Mouse (Mus musculus) lung, postnatal 0 days (tissue): ENCODE results near the gene Cacna1d. TPM values are rescaled to one million over a fixed set of nuclear protein-coding genes. Genes with fewer than 3 reads are reported as not detected.

Experiments used
- ATAC-seq: fragments of 200-750 bp; cut with Nextera tagmentation; 2 replicates; pipeline ENCODE4 v1.8.0; 2017; ENCODE audit warnings: moderate library complexity
- DNase-seq: peaks from one replicate; pipeline ENCODE4 v3.0.0-alpha.2; 2016; ENCODE audit warnings: low spot score
- H3K27ac ChIP-seq: fragments of 300-500 bp; sonication (generic); 2 replicates; pipeline ENCODE4 v1.5.1; 2014; ENCODE audit warnings: antibody characterized with exemption, mild to moderate bottlenecking, low read length, mixed read lengths
- H3K27me3 ChIP-seq: fragments of 300-500 bp; sonication (generic); replicated peaks from 2 replicates; pipeline ENCODE4 v1.6.1; 2014; ENCODE audit warnings: low read length, mixed read lengths; ENCODE audit not compliant: insufficient read depth
- H3K36me3 ChIP-seq: fragments of 300-500 bp; sonication (generic); 2 replicates; pipeline ENCODE4 v1.6.1; 2014; ENCODE audit warnings: low read length, mixed read lengths; ENCODE audit not compliant: insufficient read depth
- H3K4me1 ChIP-seq: fragments of 300-500 bp; sonication (generic); 2 replicates; pipeline ENCODE4 v1.6.1; 2014; ENCODE audit warnings: antibody characterized with exemption, low read depth, low read length, mixed read lengths; ENCODE audit not compliant: insufficient read depth
- H3K4me2 ChIP-seq: fragments of 300-500 bp; sonication (generic); replicated peaks from 2 replicates; pipeline ENCODE4 v1.6.1; 2014; ENCODE audit warnings: low read depth, mild to moderate bottlenecking, low read length, moderate library complexity, mixed read lengths
- H3K4me3 ChIP-seq: fragments of 300-500 bp; sonication (generic); 2 replicates; pipeline ENCODE4 v1.5.1; 2014; ENCODE audit warnings: low read depth, low read length
- H3K9ac ChIP-seq: fragments of 300-500 bp; sonication (generic); replicated peaks from 2 replicates; pipeline ENCODE4 v1.6.1; 2014; ENCODE audit warnings: low read depth, mild to moderate bottlenecking
- H3K9me3 ChIP-seq: fragments of 300-500 bp; sonication (generic); 2 replicates; pipeline ENCODE4 v1.6.1; 2016; ENCODE audit warnings: low read length, mixed read lengths
- CTCF ChIP-seq: IDR thresholded peaks from 2 replicates; pipeline ENCODE4 v1.5.1; 2016; ENCODE audit warnings: antibody characterized with exemption, mild to moderate bottlenecking
- EP300 ChIP-seq: IDR thresholded peaks from 2 replicates; pipeline ENCODE4 v1.6.1; 2016; ENCODE audit warnings: antibody characterized with exemption, mild to moderate bottlenecking, control low read depth
- WGBS: fragments of 180-500 bp; shearing (Covaris S2); extraction: QIAGEN DNeasy Blood & Tissue Kit; methylation state at CpG from one replicate; pipeline ENCODE4 v1.1.7; 2014; 5-methylcytosine and 5-hydroxymethylcytosine counted together
- polyA plus RNA-seq: library from polyadenylated mRNA; unstranded; fragments of >200 nt; fragmentation: Nextera tagmentation; extraction: Ambion mirVana; gene quantifications from 2 replicates; pipeline ENCODE4 v1.2.1, GENCODE M21; 2015

Gene Cacna1d
- polyA plus RNA-seq, 1 experiment from 2014 or later, result 12.5 TPM

DNA sequence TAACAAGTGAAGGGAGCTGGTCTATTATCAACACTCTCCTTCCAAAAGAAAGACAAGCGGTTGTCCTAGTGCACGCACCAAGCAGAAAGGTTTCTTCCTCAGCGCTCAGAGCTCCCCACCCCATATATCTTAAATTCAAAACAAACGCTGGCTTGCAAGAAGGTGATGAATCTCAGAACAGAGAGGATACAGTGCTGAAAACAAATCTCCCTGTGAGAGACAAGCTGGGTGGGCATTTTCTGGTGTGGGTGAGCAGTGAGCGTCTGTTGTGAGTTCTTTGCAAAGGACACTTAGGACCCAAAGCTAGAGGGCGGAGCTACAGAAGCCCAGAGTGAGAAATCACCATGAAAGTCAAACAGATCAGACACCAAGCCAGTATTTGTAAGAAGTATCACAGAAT is 72.2 kb downstream of the Cacna1d start:
- Histone ChIP-seq H3K4me2 (no peak overlapping the region), H3K27me3 (no peaks in the 10 kb centered on the region), H3K4me3 (no peak overlapping the region), H3K9ac (no peak overlapping the region), H3K27ac (no peak overlapping the region), H3K36me3 (no peaks in the 10 kb centered on the region), H3K9me3 (no peaks in the 10 kb centered on the region), H3K4me1 (no peaks in the 10 kb centered on the region)
- TF ChIP-seq CTCF, result no peak
- TF ChIP-seq EP300, result no peak
- DNase-seq, result no peak
- WGBS, result 38% methylated on average over 6 of the region's 6 CpGs
- ATAC-seq, result no peak

DNA sequence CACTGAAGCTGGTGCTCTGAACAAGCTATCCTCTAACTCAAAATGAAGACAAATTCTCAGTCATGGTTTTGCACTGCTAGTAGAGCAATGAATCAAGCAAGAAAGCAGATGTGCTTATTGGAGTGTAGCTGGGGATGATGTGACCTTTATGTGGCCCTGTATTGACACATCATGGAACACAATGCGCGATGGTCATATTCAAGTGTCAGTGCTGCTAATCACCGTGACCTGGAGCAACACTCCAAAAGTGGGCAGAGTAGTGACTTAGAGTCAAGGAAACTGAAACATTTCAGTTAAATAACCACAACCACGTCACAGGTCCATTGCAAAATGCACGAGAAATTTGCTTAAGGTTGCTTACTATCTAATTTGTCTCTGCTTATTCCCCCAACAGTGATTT is 75.4 kb downstream of the Cacna1d start:
- no peak for DNase-seq
- Histone ChIP-seq H3K9ac (no peak overlapping the region), H3K27ac (no peak overlapping the region), H3K4me1 (no peaks in the 10 kb centered on the region), H3K4me3 (no peak overlapping the region), H3K4me2 (no peak overlapping the region), H3K27me3 (no peaks in the 10 kb centered on the region), H3K36me3 (no peaks in the 10 kb centered on the region), H3K9me3 (no peaks in the 10 kb centered on the region)
- ATAC-seq, result no peak
- 88% methylated on average over 5 of the region's 5 CpGs for WGBS
- TF ChIP-seq EP300 (no peak), CTCF (no peak)

DNA sequence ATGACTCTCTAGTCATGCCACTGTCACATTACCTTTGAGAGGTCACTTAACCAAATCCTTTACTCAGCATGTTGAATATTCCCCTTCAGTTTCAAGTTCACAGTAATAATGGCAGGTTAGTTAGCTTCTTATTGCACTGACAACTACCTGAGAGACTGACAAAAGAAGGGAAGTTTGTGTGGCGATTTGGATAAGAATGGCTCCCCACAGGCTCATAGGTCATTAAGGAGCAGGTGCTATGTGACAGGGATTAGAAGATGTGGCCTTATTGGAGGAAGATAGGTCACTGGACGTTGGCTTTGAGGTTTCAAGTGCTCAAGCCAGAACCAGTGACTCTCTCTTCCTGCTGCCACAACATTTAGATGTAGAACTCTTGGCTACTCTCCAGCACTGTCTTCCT is 77.1 kb downstream of the Cacna1d start:
- 67% methylated on average over 2 of the region's 2 CpGs for WGBS

DNA sequence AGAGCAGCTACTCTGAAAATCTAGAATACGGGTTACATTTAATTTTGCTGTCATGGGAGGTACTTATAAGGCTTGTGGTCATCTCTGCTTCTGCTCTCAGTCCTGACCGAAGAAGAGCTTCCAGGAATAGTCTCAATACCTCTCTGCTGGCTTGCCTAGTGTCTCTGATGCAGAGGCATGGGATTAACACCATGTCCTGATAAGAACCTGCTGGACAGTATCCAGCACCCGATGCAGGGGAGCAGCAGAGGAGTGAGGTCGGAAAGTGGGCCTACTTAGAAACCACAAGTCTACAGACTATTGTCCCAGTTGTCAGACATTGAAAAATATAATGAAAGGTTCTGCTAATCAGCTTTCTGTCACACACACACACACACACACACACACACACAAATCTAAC is 81.9 kb downstream of the Cacna1d start:
- no peaks in the 10 kb centered on the region for H3K27me3 ChIP-seq
- no peak overlapping the region for H3K4me2 ChIP-seq
- DNase-seq (no peak), ATAC-seq (no peak)
- H3K4me3 ChIP-seq, result no peak overlapping the region
- H3K27ac ChIP-seq, result no peak overlapping the region
- H3K36me3 ChIP-seq, result no peaks in the 10 kb centered on the region
- no peak overlapping the region for H3K9ac ChIP-seq
- TF ChIP-seq CTCF (no peak), EP300 (no peak)
- WGBS, result 67% methylated on average over 4 of the region's 4 CpGs
- no peaks in the 10 kb centered on the region for H3K9me3 ChIP-seq
- no peaks in the 10 kb centered on the region for H3K4me1 ChIP-seq

More for the DNA sequence above, 77.1 kb downstream of the Cacna1d start:
- H3K27me3 ChIP-seq, result no peaks in the 10 kb centered on the region
- H3K27ac ChIP-seq, result no peak overlapping the region
- DNase-seq, result no peak
- no peaks in the 10 kb centered on the region for H3K9me3 ChIP-seq
- H3K4me1 ChIP-seq, result no peaks in the 10 kb centered on the region
- no peak for ATAC-seq
- TF ChIP-seq EP300, result no peak
- no peak for TF ChIP-seq CTCF
- no peak overlapping the region for H3K9ac ChIP-seq
- no peak overlapping the region for H3K4me3 ChIP-seq
- no peak overlapping the region for H3K4me2 ChIP-seq
- H3K36me3 ChIP-seq, result no peaks in the 10 kb centered on the region

- Histone ChIP-seq H3K4me3 (no peak overlapping the region), H3K27ac (peak overlapping the region; percentile 55; the same call in 1 of the 2 replicates), H3K4me2 (peak overlapping the region; percentile 6), H3K9me3 (no peaks in the 10 kb centered on the region), H3K27me3 (no peaks in the 10 kb centered on the region), H3K4me1 (no peaks in the 10 kb centered on the region), H3K9ac (no peak overlapping the region; the same call in 1 of the 2 replicates), H3K36me3 (no peaks in the 10 kb centered on the region)
- peak; percentile 70 for ATAC-seq
- DNase-seq, result peak; percentile 78
- TF ChIP-seq EP300 (no peak), CTCF (no peak)
- 27% methylated on average over 8 of the region's 8 CpGs for WGBS
Measured at GRCm38 (mm10) chr14:30405456-30406225, 85.6 kb downstream of the Cacna1d start.

DNA sequence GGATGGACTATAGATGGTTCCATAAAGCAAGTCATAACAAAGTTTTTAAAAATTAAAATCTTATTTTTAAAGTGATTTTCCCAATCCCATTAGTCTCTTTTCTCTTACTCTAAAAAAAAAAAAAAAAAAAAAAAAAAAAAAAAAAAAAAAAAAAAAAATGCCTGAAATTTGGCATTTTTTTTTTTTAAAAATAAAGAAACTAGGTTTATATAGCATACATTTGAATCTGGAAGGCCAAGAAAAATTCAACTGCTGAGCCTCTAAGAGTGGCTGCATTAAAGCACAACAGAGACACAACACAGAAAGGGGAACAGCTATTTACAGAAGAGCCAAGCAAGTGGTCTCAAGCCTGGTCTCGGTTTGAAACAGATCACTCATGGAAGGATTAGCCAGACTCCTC is 112.9 kb downstream of the Cacna1d start:
- WGBS, result 77% methylated on average over 1 of the region's 1 CpGs
- ATAC-seq (no peak), DNase-seq (no peak)
- no peaks in the 10 kb centered on the region for H3K27me3 ChIP-seq
- TF ChIP-seq EP300, result no peak
- no peak for TF ChIP-seq CTCF
- no peaks in the 10 kb centered on the region for H3K36me3 ChIP-seq
- H3K4me1 ChIP-seq, result no peaks in the 10 kb centered on the region
- H3K27ac ChIP-seq, result no peak overlapping the region
- no peaks in the 10 kb centered on the region for H3K9me3 ChIP-seq
- H3K4me2 ChIP-seq, result no peak overlapping the region
- no peak overlapping the region for H3K9ac ChIP-seq
- no peak overlapping the region for H3K4me3 ChIP-seq
